Mouse (Mus musculus): Measurements from ENCODE around the gene Aars.

Aars gene

DNA sequence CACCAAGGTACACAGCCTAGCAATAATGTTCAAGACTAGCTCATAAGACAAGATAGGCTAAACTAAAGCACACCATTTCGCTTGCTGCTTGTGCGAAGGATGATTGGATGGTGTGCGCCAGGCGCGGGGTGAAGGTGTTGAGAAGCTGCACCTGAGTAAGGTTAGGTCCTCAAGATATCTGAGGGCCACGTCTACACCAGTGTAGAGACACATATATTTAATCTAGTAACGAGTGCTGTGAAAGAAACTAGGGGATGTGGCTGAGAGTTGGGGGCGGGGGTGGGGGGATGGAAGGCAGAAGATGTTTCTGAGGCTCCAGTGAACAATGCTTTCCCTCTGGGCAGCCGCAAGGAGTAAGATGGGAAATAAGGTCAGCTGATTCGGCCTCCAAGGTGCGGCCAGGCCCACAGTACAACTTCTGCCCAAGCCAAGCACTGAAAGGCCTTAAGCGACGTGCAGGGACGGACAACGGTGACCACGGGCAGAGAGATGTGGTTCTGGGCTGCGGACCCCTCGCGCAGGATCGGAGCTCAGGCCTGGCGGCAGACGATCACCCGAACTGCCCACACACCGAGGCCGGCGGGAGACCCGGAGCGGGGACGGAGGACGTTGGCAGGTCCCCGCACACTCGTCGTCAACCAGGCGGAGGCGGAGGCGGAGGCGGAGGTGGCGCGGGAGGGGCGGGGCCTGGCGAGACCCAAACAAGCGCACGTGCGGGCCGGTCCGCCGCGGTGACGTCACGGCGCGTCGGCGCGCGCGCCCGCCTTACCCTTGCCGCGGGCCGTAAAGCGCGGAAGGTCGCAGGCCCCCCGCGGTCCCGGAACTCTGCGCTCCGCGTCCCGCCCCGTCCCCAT, 61.1 kb downstream of the Aars start, which contains the start of gene Pdpr:
Pdpr (plus strand) TSS at position 766 of the 854 bp plus-strand sequence.
- 4% methylated on average over 72 of the region's 72 CpGs for WGBS

DNA sequence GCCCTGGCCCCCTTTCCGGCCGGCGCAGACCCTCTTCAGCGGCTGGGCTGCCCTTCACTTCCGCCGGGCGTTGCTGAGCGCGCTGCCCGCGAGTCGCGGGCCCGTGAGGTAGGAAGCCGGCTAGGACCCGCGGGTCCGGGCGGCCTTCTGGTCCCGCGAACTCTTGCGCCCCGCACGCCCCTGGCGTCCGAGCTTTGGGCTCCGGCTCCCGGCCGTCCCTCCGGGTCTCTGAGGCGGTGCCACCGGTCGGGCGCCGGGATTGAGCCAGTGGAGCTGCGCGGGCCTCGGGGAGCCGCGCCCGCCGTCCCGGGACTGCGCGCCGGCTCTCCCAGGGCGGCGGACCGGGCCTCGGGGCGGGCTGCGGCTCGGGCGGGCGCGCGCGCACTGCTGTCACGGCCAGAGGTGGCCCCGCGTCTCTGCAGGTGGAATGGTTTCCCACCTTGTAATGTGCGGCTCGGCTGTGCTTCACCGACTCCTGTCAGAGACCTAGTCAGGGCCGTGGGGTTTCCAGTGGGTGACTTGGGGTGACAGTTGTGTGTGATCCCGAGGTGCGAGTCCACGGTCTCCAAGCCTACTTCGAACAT, 61.9 kb downstream of the Aars start:
- WGBS: under 1% methylated on average over 56 of the region's 69 CpGs

Measured in cerebral cortex, adult 2 months (tissue).